Mouse (Mus musculus): ENCODE data around the gene B130006D01Rik.
"Not testable (repeated sequence)": the region's sequence is repeated elsewhere in the genome, so short reads cannot be mapped to it uniquely, and the experiment has no call there.

The B130006D01Rik gene

DNA sequence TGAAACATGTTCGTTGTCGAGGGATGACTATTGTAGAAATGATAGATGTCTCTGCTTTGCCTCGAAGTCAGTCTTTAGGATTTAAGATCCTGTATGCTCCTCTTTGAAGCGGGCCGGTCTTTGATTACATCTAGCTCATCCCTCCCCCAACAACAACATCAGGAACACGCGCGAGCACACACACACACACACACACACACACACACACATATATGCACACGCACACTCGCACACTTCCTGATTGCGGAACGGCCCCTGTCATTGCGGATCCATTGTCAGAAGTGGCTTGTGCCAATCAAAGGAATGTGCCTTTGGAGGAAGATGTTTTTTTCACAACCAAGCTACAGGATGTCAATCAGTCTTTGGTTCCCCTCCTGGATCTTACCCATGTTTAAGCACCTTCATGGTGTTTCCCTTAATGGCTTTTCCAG lies 9.6 kb upstream of the B130006D01Rik start:
- no peak for DNase-seq (ENCODE audit: low spot score)

DNA sequence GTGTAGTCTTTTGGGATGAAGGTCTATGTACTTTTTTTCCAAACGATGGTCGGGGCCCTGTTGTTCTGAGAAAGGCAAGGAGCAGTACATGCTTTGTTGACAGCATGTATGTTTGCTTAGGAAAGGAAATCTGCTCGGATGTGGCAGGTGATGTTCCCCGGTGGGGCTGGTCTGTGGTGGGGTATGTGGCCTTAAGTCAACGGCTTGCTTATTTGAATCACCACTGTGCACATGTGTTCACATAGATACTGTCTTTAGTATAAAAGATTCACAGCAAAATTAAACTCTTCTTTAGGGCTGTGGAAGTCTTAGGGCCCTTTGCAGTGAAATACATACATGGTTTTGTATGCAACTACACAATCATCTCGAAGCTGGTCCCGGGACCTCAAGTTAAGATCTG lies 9.0 kb upstream of the B130006D01Rik start:
- DNase-seq (ENCODE audit: low spot score) = no peak

DNA sequence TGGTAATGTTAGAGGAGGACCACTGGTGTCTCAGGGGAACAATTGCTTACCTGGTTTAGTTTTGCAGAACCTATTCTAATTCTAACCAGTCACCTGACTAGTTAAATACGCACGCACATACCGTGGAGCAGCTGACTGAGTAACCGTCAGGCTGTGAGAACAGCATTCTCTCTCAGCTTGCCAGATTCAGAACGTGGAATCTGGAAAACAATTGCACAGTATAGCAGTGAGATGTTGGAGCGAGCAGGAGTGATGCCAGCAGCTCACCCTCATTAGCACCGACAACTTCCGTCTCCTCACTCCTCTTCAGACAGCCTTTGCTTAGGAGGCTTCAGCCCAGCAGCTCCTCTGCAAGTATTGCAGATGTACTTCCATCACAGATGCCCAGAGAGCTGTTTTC lies 7.3 kb upstream of the B130006D01Rik start:
- no peak for DNase-seq (ENCODE audit: low spot score)

DNA sequence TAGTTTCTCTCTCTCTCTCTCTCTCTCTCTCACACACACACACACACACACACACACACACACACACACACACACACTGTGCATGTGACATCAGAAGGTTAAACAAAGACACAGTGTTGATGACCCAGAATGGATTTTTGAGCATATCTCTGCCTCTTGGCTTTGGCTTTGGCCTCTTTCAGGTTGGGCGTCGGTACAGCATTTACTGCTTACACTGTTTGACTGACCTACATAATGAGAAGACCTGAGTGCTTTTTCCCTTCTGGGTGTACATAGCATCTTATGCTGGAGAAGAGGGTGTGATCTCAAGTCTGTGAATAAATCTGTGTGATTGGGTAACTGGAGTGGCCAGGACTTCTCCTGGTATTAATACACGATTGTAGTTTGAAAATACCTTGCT lies 4.0 kb upstream of the B130006D01Rik start:
- no peak for DNase-seq (ENCODE audit: low spot score)

DNA sequence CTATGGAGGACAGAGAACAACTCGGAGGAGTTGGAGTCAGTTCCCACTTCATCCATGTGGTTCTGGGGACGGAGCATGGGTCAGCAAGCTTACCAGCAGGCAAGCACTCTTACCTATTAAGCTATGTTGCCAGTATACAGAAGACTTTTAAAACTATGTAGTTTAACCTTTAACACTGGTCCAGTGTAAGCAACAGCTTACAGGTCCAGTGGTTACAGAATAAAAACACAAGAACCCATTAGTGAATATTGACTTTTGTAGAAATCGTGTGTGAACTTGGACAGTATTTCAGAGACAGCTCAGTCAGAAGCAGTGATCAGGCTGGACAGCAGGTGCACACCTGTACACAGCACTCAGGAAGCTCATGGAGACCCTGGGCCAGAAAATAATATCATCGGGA lies 1.1 kb downstream of the B130006D01Rik start:
- no peak for DNase-seq (ENCODE audit: low spot score)

DNA sequence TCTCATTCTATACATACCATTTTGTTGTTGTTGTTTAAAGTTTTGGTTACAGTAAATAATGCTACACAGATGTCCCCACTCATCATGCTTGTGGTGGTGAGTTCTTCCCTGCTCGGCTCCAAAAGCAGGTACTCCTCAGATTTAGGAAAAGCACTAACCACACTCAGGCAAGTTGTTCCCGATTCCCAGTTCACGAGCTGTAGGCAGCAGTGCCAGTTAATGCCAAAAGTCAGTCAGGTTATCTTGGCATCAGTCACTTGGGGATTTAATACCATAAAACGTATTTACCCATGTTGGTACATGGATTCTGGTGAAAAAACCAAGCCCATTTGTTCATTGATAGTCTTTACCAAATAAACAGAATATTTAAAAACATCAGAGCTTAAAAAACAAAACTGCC lies 2.8 kb downstream of the B130006D01Rik start:
- no peak for DNase-seq (ENCODE audit: low spot score)

DNA sequence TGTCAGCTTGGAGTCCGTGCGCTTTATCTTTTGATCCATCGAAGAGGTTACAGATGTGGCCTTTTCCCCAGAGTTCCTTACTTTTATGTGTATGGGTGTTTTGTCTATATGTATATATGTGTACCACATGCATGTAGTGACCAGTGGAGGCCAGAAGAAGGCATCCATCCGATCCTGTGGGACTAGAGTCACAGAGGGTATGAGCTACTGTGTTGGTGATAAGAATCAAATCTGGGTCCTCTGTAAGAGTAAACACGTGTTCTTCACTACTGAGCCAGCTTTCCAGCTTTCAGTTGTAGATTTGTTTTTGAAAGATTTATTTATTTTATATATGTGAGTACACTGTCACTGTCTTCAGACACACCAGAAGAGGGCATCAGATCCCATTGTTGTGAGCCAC lies 4.6 kb downstream of the B130006D01Rik start:
- DNase-seq (ENCODE audit: low spot score) = no peak

DNA sequence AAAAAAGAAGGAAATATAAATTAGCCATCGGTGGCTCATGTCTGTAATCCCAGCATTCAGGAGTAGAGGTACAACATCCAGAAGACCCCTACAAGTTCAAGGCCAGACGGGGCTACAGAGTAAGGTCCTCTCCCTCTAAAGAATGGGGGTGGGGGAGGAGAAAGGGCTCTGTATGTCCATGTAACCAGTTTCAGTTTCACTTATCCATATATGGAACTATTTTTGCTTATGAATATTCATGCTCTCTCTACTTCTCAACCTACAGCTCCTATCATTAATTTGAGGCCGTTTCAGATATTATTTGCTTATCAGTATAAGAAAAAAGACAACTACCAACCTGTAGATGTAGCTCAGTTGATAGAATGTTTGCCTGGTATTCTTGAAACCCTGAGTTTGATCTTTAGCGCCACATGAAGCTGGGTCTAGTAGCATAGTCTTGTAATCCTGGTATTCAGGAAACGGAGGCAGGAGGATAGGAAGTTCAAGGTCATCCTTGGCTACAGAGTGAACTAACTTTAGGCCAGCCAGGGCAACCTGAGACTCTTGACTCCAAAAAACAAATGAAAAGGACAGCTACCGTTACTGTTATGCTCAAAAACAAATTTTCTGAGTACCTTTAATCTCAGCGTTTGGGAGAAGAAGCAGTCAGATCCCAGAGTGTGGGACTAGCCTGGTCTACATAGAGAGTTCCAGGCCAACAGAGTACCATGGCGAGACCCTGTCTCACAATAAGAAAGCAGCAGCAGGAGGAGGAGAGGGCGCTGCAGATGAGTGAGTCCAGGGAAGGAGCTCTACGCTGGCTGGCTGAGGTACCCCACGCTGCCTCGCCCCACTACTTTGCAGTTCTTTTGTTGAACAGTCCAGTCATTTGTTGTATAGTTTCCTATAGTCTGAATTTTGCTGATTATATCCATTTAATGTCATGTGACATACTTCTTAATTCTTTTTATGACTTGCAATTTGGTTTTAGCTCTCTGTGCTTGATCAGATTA lies 5.8 kb downstream of the B130006D01Rik start:
- DNase-seq (ENCODE audit: low spot score) = no peak

DNA sequence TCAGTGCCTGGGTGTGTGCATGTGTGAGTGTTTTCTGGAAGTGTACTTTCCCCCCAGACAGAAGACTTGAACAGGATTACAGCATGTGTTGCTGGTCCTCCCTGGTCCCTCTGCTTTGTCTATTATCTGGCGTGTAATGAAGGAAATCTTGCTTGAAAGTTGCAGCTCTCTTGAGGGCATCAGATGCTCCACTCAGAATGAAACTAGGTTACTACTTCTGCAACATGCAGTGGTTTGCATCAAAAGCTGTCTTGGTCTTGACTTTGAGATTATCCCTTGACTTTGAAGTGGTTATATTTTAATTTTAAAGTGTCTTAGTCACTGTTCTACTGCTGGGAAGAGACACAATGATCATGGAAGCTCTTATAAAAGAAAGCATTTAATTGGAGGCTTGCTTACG lies 11.1 kb downstream of the B130006D01Rik start:
- DNase-seq (ENCODE audit: low spot score) = no peak

DNA sequence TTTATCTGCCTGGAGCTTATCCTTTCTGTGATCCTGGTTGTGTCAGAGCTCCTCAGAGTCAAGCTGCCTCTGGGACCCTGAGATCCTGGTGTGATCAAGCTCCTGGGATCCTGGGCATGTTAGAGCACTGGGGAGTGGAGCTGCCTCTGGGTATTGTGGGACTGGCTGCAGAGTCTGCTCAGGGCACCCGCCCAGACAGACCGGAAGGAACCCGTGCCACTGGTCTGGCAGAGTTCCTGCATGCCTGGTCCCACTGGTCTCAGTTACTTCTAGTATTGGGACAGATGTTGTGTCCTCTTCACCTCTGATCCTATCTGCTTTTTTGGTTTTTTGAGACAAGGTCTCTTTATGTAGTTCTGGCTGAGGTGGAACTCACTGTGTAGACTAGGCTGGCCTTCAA lies 14.4 kb downstream of the B130006D01Rik start:
- no peak for DNase-seq (ENCODE audit: low spot score)

DNA sequence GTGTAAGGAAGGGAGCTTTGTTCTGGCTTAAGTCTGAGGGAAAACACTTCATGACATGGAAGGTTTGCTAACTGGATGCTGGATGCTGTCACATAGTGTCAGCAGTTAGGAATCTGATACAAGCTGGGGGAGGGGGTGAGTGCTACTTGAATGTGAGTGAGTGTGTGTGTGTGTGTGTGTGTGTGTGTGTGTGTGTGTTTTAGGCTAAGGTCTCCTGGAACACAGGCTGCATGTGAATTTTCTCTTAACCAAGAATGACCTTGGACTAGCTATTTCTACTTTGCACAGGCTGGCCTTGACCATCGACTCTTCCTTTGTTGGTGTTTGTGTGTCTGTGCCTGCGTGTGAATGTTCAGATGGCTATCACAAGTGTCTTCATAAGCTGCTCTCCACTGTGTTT lies 21.1 kb downstream of the B130006D01Rik start:
- DNase-seq (ENCODE audit: low spot score) = no peak

DNA sequence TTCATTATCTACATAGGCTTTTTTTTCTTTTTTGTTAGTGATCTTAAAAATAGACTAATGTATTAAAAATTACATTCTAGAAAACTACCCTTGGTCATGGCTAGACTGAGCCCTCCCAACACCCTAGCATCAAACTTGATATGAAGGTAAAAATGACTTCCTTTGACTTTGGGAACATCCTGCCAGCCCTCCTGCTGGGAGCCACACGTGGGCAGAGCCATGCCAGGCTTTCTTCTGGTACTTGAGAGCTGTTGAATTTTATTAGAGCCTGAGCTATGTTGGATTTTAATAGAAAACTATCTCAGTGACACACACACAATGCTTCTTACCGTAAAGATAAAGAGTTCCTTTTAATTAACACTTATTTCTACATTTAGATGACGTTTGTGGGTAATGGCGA lies 23.4 kb downstream of the B130006D01Rik start:
- no peak for DNase-seq (ENCODE audit: low spot score)

DNA sequence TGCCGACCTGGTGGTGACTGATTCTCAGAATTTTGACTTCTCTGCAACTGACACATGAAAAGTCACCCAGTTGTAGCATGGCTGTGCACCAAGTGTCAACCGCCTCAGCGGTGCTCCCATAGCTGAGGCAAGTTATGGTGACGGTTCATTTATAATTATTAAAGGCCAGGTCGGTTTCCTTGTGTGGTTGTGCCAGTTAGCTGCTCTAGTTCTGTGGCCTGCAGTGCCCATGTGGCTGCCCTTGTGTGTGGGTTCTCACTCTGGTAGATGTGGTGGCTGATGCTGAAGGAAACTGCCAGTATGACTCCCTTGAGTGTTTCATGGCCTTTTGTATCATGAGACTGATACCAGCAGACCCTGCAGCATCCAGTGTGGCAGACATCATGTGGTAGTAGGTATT lies 24.9 kb downstream of the B130006D01Rik start:
- DNase-seq (ENCODE audit: low spot score) = no peak

DNA sequence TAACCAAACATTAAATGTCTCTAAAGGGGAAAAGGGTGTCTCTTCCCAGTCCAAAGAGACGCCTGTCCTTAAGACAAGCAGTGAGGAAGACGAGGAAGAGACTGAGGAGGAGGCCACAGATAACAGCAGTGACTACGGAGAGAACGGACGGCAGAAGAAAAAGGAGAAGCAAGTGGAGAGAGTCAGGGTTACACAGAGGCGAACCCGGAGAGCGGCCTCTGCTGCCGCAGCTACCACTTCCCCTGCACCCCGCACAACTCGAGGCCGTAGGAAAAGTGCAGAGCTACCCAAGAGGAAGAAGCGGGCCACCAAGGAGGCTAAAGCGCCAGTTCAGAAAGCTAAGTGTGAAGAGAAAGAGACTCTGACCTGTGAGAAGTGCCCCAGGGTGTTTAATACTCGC lies 26.2 kb downstream of the B130006D01Rik start:
- DNase-seq (ENCODE audit: low spot score) = no peak

DNA sequence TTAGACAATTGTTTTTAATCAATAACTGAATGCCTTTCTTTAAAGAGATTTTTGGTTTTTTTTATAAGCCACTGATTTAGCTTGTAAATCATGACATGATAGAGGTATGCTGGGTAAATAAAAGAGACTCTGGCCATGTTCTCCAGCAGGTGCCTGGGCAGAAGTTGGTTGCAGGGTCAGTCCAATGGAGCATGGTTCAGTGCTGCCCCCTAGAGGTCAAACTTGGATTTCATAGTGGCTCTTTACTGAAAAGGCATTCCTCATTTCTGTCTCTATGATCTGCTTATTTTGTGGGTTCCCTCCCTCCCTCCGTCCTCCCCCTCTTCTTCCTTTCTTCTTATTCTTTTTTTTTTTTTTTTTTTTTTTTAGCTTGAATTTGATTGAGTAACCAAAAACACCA lies 27.6 kb downstream of the B130006D01Rik start:
- DNase-seq (ENCODE audit: low spot score) = peak; percentile 59

DNA sequence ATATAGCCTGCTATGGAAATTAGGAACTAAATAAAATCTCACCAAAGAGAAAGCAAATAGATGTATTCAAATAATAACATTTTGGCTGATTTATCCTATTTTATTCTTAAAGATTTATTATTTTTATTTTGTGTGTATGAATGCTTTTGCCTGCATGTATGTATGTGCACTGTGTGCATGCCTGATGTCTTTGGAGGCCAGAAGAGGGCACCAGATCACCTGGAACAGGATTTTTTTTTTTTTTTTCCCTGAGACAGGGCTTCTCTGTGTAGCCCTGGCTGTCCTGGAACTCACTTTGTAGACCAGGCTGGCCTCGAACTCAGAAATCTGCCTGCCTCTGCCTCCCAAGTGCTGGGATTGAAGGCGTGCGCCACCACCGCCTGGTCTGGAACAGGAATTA lies 31.8 kb downstream of the B130006D01Rik start:
- not testable (repeated sequence) for DNase-seq (ENCODE audit: low spot score)

DNA sequence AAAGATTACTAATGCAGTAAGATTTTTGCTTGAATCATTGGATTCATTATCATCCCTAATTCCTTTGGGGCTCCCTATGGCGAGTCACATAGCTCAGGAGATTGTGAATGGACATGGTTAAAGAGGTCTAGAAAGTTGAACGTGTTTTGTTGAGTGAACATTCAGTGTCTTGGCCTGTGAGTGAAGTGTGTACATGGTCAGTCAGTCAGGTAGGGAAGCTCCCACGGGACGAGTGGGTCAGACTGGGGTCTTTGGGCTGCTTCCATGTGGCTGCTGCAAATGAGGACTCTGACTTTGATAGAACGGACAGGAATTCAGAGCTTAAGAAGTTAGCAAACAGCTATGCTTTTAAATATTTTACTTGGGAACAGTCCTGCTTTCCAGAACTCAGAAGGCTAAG lies 37.1 kb downstream of the B130006D01Rik start:
- DNase-seq (ENCODE audit: low spot score) = no peak

DNA sequence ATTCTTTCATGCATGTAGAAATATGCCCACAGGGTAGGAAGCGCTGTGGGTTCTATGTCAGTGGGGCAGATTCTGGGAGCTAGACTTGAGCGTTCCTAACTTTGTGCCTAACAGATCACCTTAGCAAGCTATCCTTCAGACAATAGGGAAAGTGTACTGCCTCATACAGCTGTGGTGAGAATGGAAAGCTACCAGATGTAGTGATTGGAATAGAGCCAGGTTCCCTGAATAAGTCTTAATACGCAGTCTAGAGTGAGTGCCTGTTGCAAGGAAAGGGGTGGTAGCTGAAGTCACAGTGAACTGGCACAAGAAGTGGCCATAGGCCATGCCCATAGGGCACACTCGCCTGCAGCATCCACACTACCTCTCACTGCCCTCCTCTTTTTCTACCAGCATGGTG lies 39.6 kb downstream of the B130006D01Rik start:
- DNase-seq (ENCODE audit: low spot score) = no peak

DNA sequence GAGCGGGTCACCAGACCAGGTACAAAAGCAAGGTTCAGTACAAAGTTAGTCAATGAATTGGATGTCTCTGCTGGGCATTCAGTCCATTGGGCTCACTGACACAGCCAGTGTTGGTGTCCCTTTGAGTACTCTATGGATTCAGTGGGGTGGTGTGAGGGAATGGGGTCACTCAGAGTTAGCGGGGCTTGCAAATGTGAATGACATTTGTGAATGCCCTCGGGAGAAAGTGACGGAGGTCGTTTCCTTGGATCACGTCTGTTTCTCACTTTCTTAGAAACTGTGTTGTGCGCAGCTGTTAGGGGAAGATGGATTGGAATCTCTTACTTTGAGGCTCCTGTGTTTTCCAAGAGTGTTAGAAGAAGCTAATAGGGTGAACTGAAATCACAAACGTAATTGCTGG lies 41.4 kb downstream of the B130006D01Rik start:
- DNase-seq (ENCODE audit: low spot score) = no peak

DNA sequence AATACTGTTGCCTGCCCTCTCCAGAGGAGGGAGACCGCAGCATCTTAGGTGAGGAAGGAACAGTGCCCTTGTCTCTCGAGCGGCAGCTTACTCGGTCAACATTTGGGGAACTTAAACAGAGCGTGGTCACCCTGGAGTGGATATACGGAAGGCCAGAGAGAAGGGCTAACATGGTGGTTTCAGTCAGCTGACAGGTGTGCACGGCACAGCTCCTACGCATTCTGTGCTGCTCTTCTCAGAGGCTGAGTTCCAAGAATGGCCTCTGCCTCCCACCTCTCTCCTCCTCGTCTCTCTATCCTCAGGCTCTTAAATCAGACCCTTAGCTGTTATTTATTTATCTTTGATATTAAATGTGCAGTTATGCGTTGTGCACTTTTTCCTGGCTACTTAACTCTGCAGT lies 41.9 kb downstream of the B130006D01Rik start:
- no peak for DNase-seq (ENCODE audit: low spot score)

DNA sequence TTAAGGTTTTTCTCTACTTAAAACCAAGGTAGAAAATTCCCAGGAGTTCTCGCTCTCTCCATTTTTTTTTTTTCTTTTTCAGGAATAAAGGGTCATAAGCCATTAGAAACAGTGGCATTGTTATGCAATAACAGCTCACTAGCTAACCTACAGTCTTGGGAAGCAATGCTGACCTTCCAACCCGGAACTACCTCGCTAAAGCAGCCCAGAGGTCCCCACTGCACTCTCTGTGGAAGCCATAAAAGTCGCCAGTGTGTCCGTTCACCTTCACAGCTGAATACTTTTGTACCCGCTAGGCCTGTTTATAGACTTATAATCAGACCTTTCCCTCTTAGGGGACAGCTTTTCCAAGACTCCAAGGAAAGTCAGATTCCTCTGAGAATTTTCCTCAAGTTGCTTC lies 44.9 kb downstream of the B130006D01Rik start:
- no peak for DNase-seq (ENCODE audit: low spot score)

DNA sequence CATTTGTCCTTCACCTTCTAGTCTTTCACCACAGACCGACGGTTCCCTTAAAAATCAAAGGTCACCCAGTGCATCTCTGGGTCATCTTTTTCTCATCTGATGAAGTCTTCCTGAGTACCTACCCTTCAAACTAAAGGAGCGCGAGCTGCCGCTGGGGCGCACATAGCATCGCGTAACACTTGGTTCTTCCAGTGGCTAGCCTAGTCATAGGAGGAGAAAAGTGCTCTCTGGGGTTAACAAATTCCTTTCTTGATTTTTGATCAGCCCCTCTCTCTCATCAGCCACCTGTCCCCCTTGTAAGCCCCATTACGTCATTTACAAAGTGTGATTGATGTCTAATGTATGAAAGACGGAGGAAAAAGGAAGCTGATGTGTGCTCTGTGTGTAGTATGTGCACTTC lies 45.8 kb downstream of the B130006D01Rik start:
- DNase-seq (ENCODE audit: low spot score) = no peak

DNA sequence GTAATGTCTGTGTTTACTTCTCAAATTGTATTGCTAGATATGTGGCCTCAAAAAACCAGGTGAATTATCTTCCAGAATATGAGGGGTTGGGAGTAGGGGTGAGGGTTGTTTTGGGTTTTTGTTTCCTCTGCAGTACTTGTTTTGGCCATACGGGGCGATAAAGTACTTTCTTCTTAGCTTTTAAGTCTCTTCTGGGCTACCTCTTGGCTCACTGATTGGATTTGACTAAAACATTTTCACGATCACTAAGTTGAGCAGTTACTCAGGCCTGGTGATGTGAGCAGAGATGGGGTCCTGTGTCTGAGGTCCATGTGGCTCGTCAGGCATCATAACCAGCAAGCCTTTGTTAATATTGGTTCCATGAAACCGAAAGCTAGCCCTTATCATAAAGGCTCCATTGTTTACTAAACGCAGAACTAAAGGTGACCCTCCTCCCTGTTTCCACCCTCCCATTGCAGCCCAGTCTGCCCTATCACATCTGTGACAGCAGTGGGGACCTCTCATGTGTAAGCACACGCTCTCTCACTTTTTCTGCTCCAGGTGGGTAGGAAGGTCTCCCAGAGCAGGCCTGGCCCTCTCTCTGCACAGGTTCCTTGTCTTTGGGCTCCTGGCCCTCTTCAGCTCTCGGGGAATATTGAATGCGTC lies 47.5 kb downstream of the B130006D01Rik start:
- no peak for DNase-seq (ENCODE audit: low spot score)

Measured in ovary, postnatal 10 days (tissue).